Mouse (Mus musculus) myocyte (in vitro differentiated cells): ENCODE measurements around the gene Calb2.

Experiments used
- CEBPB ChIP-seq: IDR thresholded peaks from 2 replicates; pipeline ENCODE4 v1.6.1; 2011; ENCODE audit warnings: mild to moderate bottlenecking, moderate library complexity; ENCODE audit not compliant: poor library complexity, insufficient read depth, severe bottlenecking
- E2F4 ChIP-seq: IDR thresholded peaks from one replicate; pipeline ENCODE4 v1.6.1; 2011; ENCODE audit warnings: mild to moderate bottlenecking, control low read depth, moderate library complexity; ENCODE audit not compliant: insufficient read depth
- MAX ChIP-seq: IDR thresholded peaks from one replicate; pipeline ENCODE4 v1.6.1; 2011; ENCODE audit warnings: low read depth, mild to moderate bottlenecking, control low read depth
- MYOD1 ChIP-seq, 3 experiments: IDR thresholded peaks; one replicate each; pipeline ENCODE4 v1.6.1; 2011; ENCODE audit warnings: control low read depth in 2 of 3, low read depth in 2 of 3, mild to moderate bottlenecking in 2 of 3, moderate library complexity in 1 of 3; ENCODE audit not compliant: insufficient read length in 2 of 3, control insufficient read depth in 1 of 3
- MYOG ChIP-seq, 3 experiments: IDR thresholded peaks; one replicate each; pipeline ENCODE4 v1.6.1; 2011; ENCODE audit warnings: control low read depth in 2 of 3, low read depth in 2 of 3, mild to moderate bottlenecking in 2 of 3; ENCODE audit not compliant: insufficient read length in 2 of 3, control insufficient read depth in 1 of 3, insufficient read depth in 1 of 3
- POLR2A ChIP-seq: IDR thresholded peaks from one replicate; pipeline ENCODE4 v1.6.1; 2011; ENCODE audit warnings: low read depth, mild to moderate bottlenecking, control low read depth, moderate library complexity; ENCODE audit not compliant: insufficient read length
- POLR2AphosphoS2 ChIP-seq: IDR thresholded peaks from one replicate; pipeline ENCODE4 v1.6.1; 2011; ENCODE audit warnings: low read depth, control low read depth; ENCODE audit not compliant: insufficient read length
- REST ChIP-seq: IDR thresholded peaks from one replicate; pipeline ENCODE4 v1.6.1; 2011; ENCODE audit warnings: mild to moderate bottlenecking, control low read depth, moderate library complexity; ENCODE audit not compliant: insufficient read depth, insufficient read length
- SRF ChIP-seq: IDR thresholded peaks from one replicate; pipeline ENCODE4 v1.6.1; 2011; ENCODE audit warnings: low read depth; ENCODE audit not compliant: control insufficient read depth, insufficient read length
- TCF12 ChIP-seq: IDR thresholded peaks from one replicate; pipeline ENCODE4 v1.6.1; 2011; ENCODE audit warnings: mild to moderate bottlenecking, control low read depth; ENCODE audit not compliant: poor library complexity, insufficient read depth, severe bottlenecking
- TCF3 ChIP-seq: IDR thresholded peaks from one replicate; pipeline ENCODE4 v1.6.1; 2011; ENCODE audit warnings: low read depth, control low read depth; ENCODE audit not compliant: insufficient read length
- USF1 ChIP-seq: IDR thresholded peaks from one replicate; pipeline ENCODE4 v1.6.1; 2011; ENCODE audit warnings: low read depth, mild to moderate bottlenecking, control low read depth, moderate library complexity

GRCm38 (mm10) chr8:110196678-110197077 is 28.7 kb upstream of the Calb2 start:
- TF ChIP-seq POLR2AphosphoS2 (no peak), POLR2A (no peak), MYOD1 (IDR thresholded peaks at IDR 0.05; ENCODE audit: control insufficient read depth in 1 of 3, insufficient read length in 2 of 3, low read depth in 2 of 3) (no peak), E2F4 (no peak), SRF (no peak), USF1 (no peak), MYOG (IDR thresholded peaks at IDR 0.05; ENCODE audit: control insufficient read depth in 1 of 3, insufficient read depth in 1 of 3, insufficient read length in 2 of 3, low read depth in 2 of 3) (no peak), CEBPB (no peak), REST (peak; percentile 82), MAX (peak; percentile 38), TCF12 (no peak), TCF3 (no peak)
